Mouse (Mus musculus) frontal cortex, adult (tissue): Measurements from ENCODE around the gene Creb3l2.
"Not testable (repeated sequence)": the region's sequence is repeated elsewhere in the genome, so short reads cannot be mapped to it uniquely, and the experiment has no call there.

Experiments
- ATAC-seq: cut with Nextera tagmentation; 2 replicates; pipeline ENCODE4 v1.9.2; 2017; ENCODE audit warnings: mild to moderate bottlenecking, moderate library complexity, mixed read lengths; ENCODE audit not compliant: low TSS enrichment

The Creb3l2 gene

GRCm38 (mm10) chr6:37409829-37410228 lies 32.1 kb downstream of the Creb3l2 start:
- ATAC-seq = no peak

- no peak for ATAC-seq
Measured at GRCm38 (mm10) chr6:37407876-37408275, 34.1 kb downstream of the Creb3l2 start.

GRCm38 (mm10) chr6:37406903-37407302 lies 35.0 kb downstream of the Creb3l2 start:
- ATAC-seq = no peak

- no peak for ATAC-seq
Measured at GRCm38 (mm10) chr6:37406018-37406417, 35.9 kb downstream of the Creb3l2 start.

- ATAC-seq = no peak
Measured at GRCm38 (mm10) chr6:37404325-37404724, 37.6 kb downstream of the Creb3l2 start.

- ATAC-seq = no peak
Measured at GRCm38 (mm10) chr6:37401928-37402327, 40.0 kb downstream of the Creb3l2 start.

GRCm38 (mm10) chr6:37400866-37401525 lies 41.0 kb downstream of the Creb3l2 start:
- ATAC-seq = no peak

- no peak for ATAC-seq
Measured at GRCm38 (mm10) chr6:37400167-37400566, 41.8 kb downstream of the Creb3l2 start.

- ATAC-seq = peak; percentile 86
Measured at GRCm38 (mm10) chr6:37398943-37399342, 43.0 kb downstream of the Creb3l2 start.

- no peak for ATAC-seq
Measured at GRCm38 (mm10) chr6:37397973-37398372, 44.0 kb downstream of the Creb3l2 start.

- ATAC-seq = no peak
Measured at GRCm38 (mm10) chr6:37397254-37397653, 44.7 kb downstream of the Creb3l2 start.

GRCm38 (mm10) chr6:37396127-37396526 lies 45.8 kb downstream of the Creb3l2 start:
- ATAC-seq = no peak

- ATAC-seq = no peak
Measured at GRCm38 (mm10) chr6:37393263-37393662, 48.7 kb downstream of the Creb3l2 start.

GRCm38 (mm10) chr6:37392262-37392661 lies 49.7 kb downstream of the Creb3l2 start:
- ATAC-seq = no peak

GRCm38 (mm10) chr6:37391313-37391712 lies 50.6 kb downstream of the Creb3l2 start:
- ATAC-seq = 0 out of 2 replicates have a peak, but pooled peaks have one; percentile 20

GRCm38 (mm10) chr6:37388960-37389359 lies 53.0 kb downstream of the Creb3l2 start:
- no peak for ATAC-seq

GRCm38 (mm10) chr6:37388501-37388900 lies 53.4 kb downstream of the Creb3l2 start:
- ATAC-seq = no peak

- ATAC-seq = no peak
Measured at GRCm38 (mm10) chr6:37387281-37387680, 54.7 kb downstream of the Creb3l2 start.

GRCm38 (mm10) chr6:37385602-37386285 lies 56.2 kb downstream of the Creb3l2 start:
- ATAC-seq = no peak

- ATAC-seq = no peak
Measured at GRCm38 (mm10) chr6:37382761-37383160, 59.2 kb downstream of the Creb3l2 start.

- ATAC-seq = no peak
Measured at GRCm38 (mm10) chr6:37377836-37378580, 63.9 kb downstream of the Creb3l2 start.

- not testable (repeated sequence) for ATAC-seq
Measured at GRCm38 (mm10) chr6:37377387-37377786, 64.6 kb downstream of the Creb3l2 start.

GRCm38 (mm10) chr6:37375452-37375851 lies 66.5 kb downstream of the Creb3l2 start:
- ATAC-seq = no peak
